Mouse (Mus musculus): Measurements from ENCODE around the gene Chst11. TPM values are rescaled to one million over a fixed set of nuclear protein-coding genes. Genes with fewer than 3 reads are reported as not detected.

The Chst11 gene
- polyA plus RNA-seq, 1 experiment: 5.2 TPM

- Histone ChIP-seq H3K27ac (ENCODE audit: insufficient read depth, low read length) (no peak overlapping the region), H3K9me3 (replicated peaks; ENCODE audit: control insufficient read depth, insufficient read depth, low read length, poor library complexity, severe bottlenecking) (no peaks in the 10 kb centered on the region), H3K36me3 (ENCODE audit: control insufficient read depth, insufficient read depth, low read length, poor library complexity, severe bottlenecking) (no peaks in the 10 kb centered on the region), H3K9ac (ENCODE audit: low read depth, poor library complexity, severe bottlenecking) (no peak overlapping the region), H3K4me3 (ENCODE audit: low read depth, low read length) (no peak overlapping the region), H3K4me1 (ENCODE audit: control insufficient read depth, insufficient read depth, low read length) (no peaks in the 10 kb centered on the region), H3K27me3 (ENCODE audit: control insufficient read depth, insufficient read depth, low read length, poor library complexity, severe bottlenecking) (no peaks in the 10 kb centered on the region)
- TF ChIP-seq POLR2A (IDR thresholded peaks at IDR 0.05; ENCODE audit: insufficient read depth, low read length) (no peak), CTCF (IDR thresholded peaks at IDR 0.05; ENCODE audit: low read depth, low read length) (no peak), EP300 (IDR thresholded peaks at IDR 0.05; ENCODE audit: insufficient read depth, low read depth, low read length) (no peak)
Measured at GRCm38 (mm10) chr10:83233967-83234366, 248.7 kb downstream of the Chst11 start.

GRCm38 (mm10) chr10:83234391-83234790 is 249.1 kb downstream of the Chst11 start:
- TF ChIP-seq EP300 (IDR thresholded peaks at IDR 0.05; ENCODE audit: insufficient read depth, low read depth, low read length) (no peak), CTCF (IDR thresholded peaks at IDR 0.05; ENCODE audit: low read depth, low read length) (no peak)
- H3K27ac ChIP-seq (ENCODE audit: insufficient read depth, low read length): no peak overlapping the region
- no peak overlapping the region for H3K9ac ChIP-seq (ENCODE audit: low read depth, poor library complexity, severe bottlenecking)
- H3K4me1 ChIP-seq (ENCODE audit: control insufficient read depth, insufficient read depth, low read length): no peaks in the 10 kb centered on the region
- no peak overlapping the region for H3K4me3 ChIP-seq (ENCODE audit: low read depth, low read length)
- no peaks in the 10 kb centered on the region for H3K36me3 ChIP-seq (ENCODE audit: control insufficient read depth, insufficient read depth, low read length, poor library complexity, severe bottlenecking)
- H3K27me3 ChIP-seq (ENCODE audit: control insufficient read depth, insufficient read depth, low read length, poor library complexity, severe bottlenecking): no peaks in the 10 kb centered on the region
- no peaks in the 10 kb centered on the region for H3K9me3 ChIP-seq (replicated peaks; ENCODE audit: control insufficient read depth, insufficient read depth, low read length, poor library complexity, severe bottlenecking)

- Histone ChIP-seq H3K36me3 (ENCODE audit: control insufficient read depth, insufficient read depth, low read length, poor library complexity, severe bottlenecking) (no peaks in the 10 kb centered on the region), H3K27me3 (ENCODE audit: control insufficient read depth, insufficient read depth, low read length, poor library complexity, severe bottlenecking) (no peaks in the 10 kb centered on the region), H3K9me3 (replicated peaks; ENCODE audit: control insufficient read depth, insufficient read depth, low read length, poor library complexity, severe bottlenecking) (no peaks in the 10 kb centered on the region), H3K27ac (ENCODE audit: insufficient read depth, low read length) (no peak overlapping the region), H3K9ac (ENCODE audit: low read depth, poor library complexity, severe bottlenecking) (no peak overlapping the region), H3K4me1 (ENCODE audit: control insufficient read depth, insufficient read depth, low read length) (no peaks in the 10 kb centered on the region), H3K4me3 (ENCODE audit: low read depth, low read length) (no peak overlapping the region)
- no peak for TF ChIP-seq CTCF (IDR thresholded peaks at IDR 0.05; ENCODE audit: low read depth, low read length)
- TF ChIP-seq POLR2A (IDR thresholded peaks at IDR 0.05; ENCODE audit: insufficient read depth, low read length): no peak
- no peak for TF ChIP-seq EP300 (IDR thresholded peaks at IDR 0.05; ENCODE audit: insufficient read depth, low read depth, low read length)
Measured at GRCm38 (mm10) chr10:83242106-83242686, 256.9 kb downstream of the Chst11 start.

- no peaks in the 10 kb centered on the region for H3K36me3 ChIP-seq (ENCODE audit: control insufficient read depth, insufficient read depth, low read length, poor library complexity, severe bottlenecking)
- H3K27ac ChIP-seq (ENCODE audit: insufficient read depth, low read length): no peak overlapping the region
- H3K4me1 ChIP-seq (ENCODE audit: control insufficient read depth, insufficient read depth, low read length): no peaks in the 10 kb centered on the region
- no peaks in the 10 kb centered on the region for H3K9me3 ChIP-seq (replicated peaks; ENCODE audit: control insufficient read depth, insufficient read depth, low read length, poor library complexity, severe bottlenecking)
- no peaks in the 10 kb centered on the region for H3K27me3 ChIP-seq (ENCODE audit: control insufficient read depth, insufficient read depth, low read length, poor library complexity, severe bottlenecking)
- H3K4me3 ChIP-seq (ENCODE audit: low read depth, low read length): no peak overlapping the region
- TF ChIP-seq POLR2A (IDR thresholded peaks at IDR 0.05; ENCODE audit: insufficient read depth, low read length) (no peak), CTCF (IDR thresholded peaks at IDR 0.05; ENCODE audit: low read depth, low read length) (no peak), EP300 (IDR thresholded peaks at IDR 0.05; ENCODE audit: insufficient read depth, low read depth, low read length) (no peak)
- no peak overlapping the region for H3K9ac ChIP-seq (ENCODE audit: low read depth, poor library complexity, severe bottlenecking)
Measured at GRCm38 (mm10) chr10:83244131-83244530, 258.8 kb downstream of the Chst11 start.

Other genes starting within 250 kb of the Chst11 start
- 101 and 114 TPM in 2 replicates for gene Nfyb, start 221.4 kb upstream of the Chst11 start, polyA plus RNA-seq (2011; ENCODE audit: insufficient read depth, insufficient read length, low read depth, missing spikeins)
- gene Txnrd1, start 151.5 kb upstream of the Chst11 start, polyA plus RNA-seq (2011; ENCODE audit: insufficient read depth, insufficient read length, low read depth, missing spikeins): 260 and 284 TPM in 2 replicates
- gene Eid3, start 118.9 kb upstream of the Chst11 start, polyA plus RNA-seq (2011; ENCODE audit: insufficient read depth, insufficient read length, low read depth, missing spikeins): 12.7 and 13.9 TPM in 2 replicates

All from ES-Bruce4 (cell line).